Mouse (Mus musculus): ENCODE results near the gene Ccz1.

- TF ChIP-seq CTCF (IDR thresholded peaks at IDR 0.05; ENCODE audit: low read depth) (no peak), EP300 (IDR thresholded peaks at IDR 0.05; ENCODE audit: low read depth) (no peak)
Measured at GRCm38 (mm10) chr5:143993849-143994248, 20.8 kb downstream of the Ccz1 start.
